In genomic region chr17:29951100-29951499, GRCm38 (mm10) we compare ENCODE assay signal across 15 mouse cellular contexts. TPM values are rescaled to one million over a fixed set of nuclear protein-coding genes. Genes with fewer than 3 reads are reported as not detected.
DNase-seq lines count a peak whose midpoint lies in the region; ATAC-seq and TF ChIP-seq lines count a peak whose summit lies in the region.
"Had no signal": no experiment of that assay in that cellular context is flagged by ENCODE, and none has a peak within 500 bp of the region (broad histone marks: within the 10 kb centered on the region; RNA-seq: fewer than 3 reads in every experiment).

No protein-coding gene starts in this region.

- ATAC-seq in kidney, embryonic 16.5 days (ENCODE audit: low FRiP score, low TSS enrichment), result peak; percentile 83
- ATAC-seq in stomach, embryonic 14.5 days (ENCODE audit: insufficient number of reproducible peaks, insufficient read depth, low FRiP score, low read depth), result peak; percentile 87
- no peak for ATAC-seq in neural tube, embryonic 15.5 days (ENCODE audit: low FRiP score)
- ATAC-seq: activated CD4-positive, CD25-positive, alpha-beta regulatory T cell, adult 4 months had no signal

- no peak overlapping the region for H3K4me3 ChIP-seq in kidney, embryonic 16.5 days (ENCODE audit: low read length)
- no peak overlapping the region for H3K4me3 ChIP-seq in kidney, adult 2 months (ENCODE audit: insufficient read depth, low read depth, low read length)
- H3K4me3 ChIP-seq in stomach, embryonic 14.5 days (ENCODE audit: low read depth, low read length), result no peak overlapping the region
- no peak overlapping the region for H3K4me3 ChIP-seq in cerebellum, adult 2 months (replicated peaks; ENCODE audit: insufficient read depth, low read depth, low read length)
- H3K4me3 ChIP-seq in neural tube, embryonic 15.5 days (replicated peaks), result no peak overlapping the region
- H3K4me3 ChIP-seq: embryonic facial prominence, embryonic 15.5 days; heart, embryonic 15.5 days; left cerebral cortex, adult 2 months; liver, embryonic 13.5 days; midbrain, embryonic 12.5 days had no signal

- peaks cover 24% of the 10 kb centered on the region for H3K4me1 ChIP-seq in kidney, embryonic 16.5 days (ENCODE audit: insufficient read depth, low read length)
- H3K4me1 ChIP-seq in kidney, adult 2 months (ENCODE audit: control insufficient read depth, insufficient read depth, low read length), result no peaks in the 10 kb centered on the region
- 0 out of 2 replicates have a peak, but pooled peaks cover 3% of the 10 kb centered on the region for H3K4me1 ChIP-seq in stomach, embryonic 14.5 days (ENCODE audit: control insufficient read depth, insufficient read depth, low read length)
- H3K4me1 ChIP-seq in cerebellum, adult 2 months (ENCODE audit: control insufficient read depth, insufficient read depth, low read length), result no peaks in the 10 kb centered on the region; the same call in 1 of the 2 replicates
- H3K4me1 ChIP-seq in neural tube, embryonic 15.5 days, result peaks cover 8% of the 10 kb centered on the region; the same call in 1 of the 2 replicates
- H3K4me1 ChIP-seq: heart, embryonic 15.5 days; liver, embryonic 13.5 days had no signal

- H3K9ac ChIP-seq in kidney, embryonic 16.5 days (replicated peaks; ENCODE audit: low read length), result no peak overlapping the region
- H3K9ac ChIP-seq in stomach, embryonic 14.5 days (replicated peaks; ENCODE audit: low read depth, low read length), result no peak overlapping the region
- H3K9ac ChIP-seq in neural tube, embryonic 15.5 days (replicated peaks), result no peak overlapping the region
- H3K9ac ChIP-seq: embryonic facial prominence, embryonic 15.5 days; heart, embryonic 15.5 days; liver, embryonic 13.5 days; midbrain, embryonic 12.5 days had no signal

- no peaks in the 10 kb centered on the region for H3K27me3 ChIP-seq in kidney, embryonic 16.5 days (ENCODE audit: insufficient read depth, low read length)
- no peaks in the 10 kb centered on the region for H3K27me3 ChIP-seq in kidney, adult 2 months (replicated peaks; ENCODE audit: control insufficient read depth, insufficient read depth, low read length)
- no peaks in the 10 kb centered on the region for H3K27me3 ChIP-seq in stomach, embryonic 14.5 days (ENCODE audit: control insufficient read depth, insufficient read depth, low read length)
- H3K27me3 ChIP-seq in cerebellum, adult 2 months (ENCODE audit: control insufficient read depth, insufficient read depth, low read length), result no peaks in the 10 kb centered on the region; the same call in 1 of the 2 replicates
- H3K27me3 ChIP-seq in neural tube, embryonic 15.5 days (replicated peaks), result no peaks in the 10 kb centered on the region
- H3K27me3 ChIP-seq: embryonic facial prominence, embryonic 15.5 days; heart, embryonic 15.5 days; midbrain, embryonic 12.5 days had no signal

- no peak for TF ChIP-seq CTCF in kidney, adult 2 months (conservative IDR thresholded peaks at IDR 0.05; ENCODE audit: insufficient read depth, insufficient read length, low read depth, low read length)
- TF ChIP-seq CTCF in brain, embryonic 14.5 days (IDR thresholded peaks at IDR 0.05; ENCODE audit: borderline replicate concordance, extremely low read depth, insufficient read depth, insufficient read length), result no peak
- no peak for TF ChIP-seq CTCF in cerebellum, adult 2 months (IDR thresholded peaks at IDR 0.05; ENCODE audit: borderline replicate concordance, insufficient read depth, low read depth, low read length)

- peak overlapping the region; percentile 46; the same call in 1 of the 2 replicates for H3K27ac ChIP-seq in kidney, embryonic 16.5 days (ENCODE audit: low read length)
- H3K27ac ChIP-seq in kidney, adult 2 months (ENCODE audit: insufficient read depth, low read depth, low read length), result no peak overlapping the region
- peak overlapping the region; percentile 72; the same call in 1 of the 2 replicates for H3K27ac ChIP-seq in stomach, embryonic 14.5 days (ENCODE audit: low read length)
- H3K27ac ChIP-seq in cerebellum, adult 2 months (ENCODE audit: insufficient read depth, low read length), result no peak overlapping the region
- no peak overlapping the region for H3K27ac ChIP-seq in neural tube, embryonic 15.5 days (replicated peaks)
- H3K27ac ChIP-seq: embryonic facial prominence, embryonic 15.5 days; heart, embryonic 15.5 days; left cerebral cortex, adult 2 months; liver, embryonic 13.5 days; midbrain, embryonic 12.5 days had no signal

- H3K4me2 ChIP-seq in kidney, embryonic 16.5 days (replicated peaks; ENCODE audit: low read depth, low read length), result no peak overlapping the region
- H3K4me2 ChIP-seq in stomach, embryonic 14.5 days (replicated peaks; ENCODE audit: low read depth, low read length), result no peak overlapping the region
- H3K4me2 ChIP-seq in neural tube, embryonic 15.5 days, result no peak overlapping the region
- H3K4me2 ChIP-seq: embryonic facial prominence, embryonic 15.5 days; heart, embryonic 15.5 days; liver, embryonic 13.5 days; midbrain, embryonic 12.5 days had no signal

- DNase-seq in kidney, adult 2 months, result no peak
- peak; percentile 20 for DNase-seq in A20 (ENCODE audit: low read depth, low spot score)
- DNase-seq in brain, embryonic 14.5 days (ENCODE audit: low read depth), result peak; percentile 36
- DNase-seq in cerebellum, adult 2 months, result no peak
- DNase-seq in testis, postnatal 10 days (ENCODE audit: low spot score), result no peak
- DNase-seq: kidney, adult 9 months; liver, embryonic 13.5 days had no signal

- H3K9me3 ChIP-seq in kidney, embryonic 16.5 days (ENCODE audit: low read length), result no peaks in the 10 kb centered on the region
- no peaks in the 10 kb centered on the region for H3K9me3 ChIP-seq in stomach, embryonic 14.5 days (ENCODE audit: control insufficient read depth, low read depth, low read length)
- no peaks in the 10 kb centered on the region for H3K9me3 ChIP-seq in neural tube, embryonic 15.5 days (replicated peaks)
- H3K9me3 ChIP-seq: embryonic facial prominence, embryonic 15.5 days; heart, embryonic 15.5 days; liver, embryonic 13.5 days; midbrain, embryonic 12.5 days had no signal

- 16% methylated on average over 6 of the region's 6 CpGs for WGBS in kidney, embryonic 16.5 days
- 39% methylated on average over 6 of the region's 6 CpGs for WGBS in kidney, adult 2 months
- 11% methylated on average over 6 of the region's 6 CpGs for WGBS in stomach, embryonic 14.5 days
- WGBS in cerebellum, adult 2 months, result 59% methylated on average over 6 of the region's 6 CpGs
- WGBS in neural tube, embryonic 15.5 days, result 39% methylated on average over 6 of the region's 6 CpGs

- no peak for TF ChIP-seq POLR2A in kidney, adult 2 months (IDR thresholded peaks at IDR 0.05; ENCODE audit: low read depth, low read length)
- TF ChIP-seq POLR2A in brain, embryonic 14.5 days (IDR thresholded peaks at IDR 0.05; ENCODE audit: borderline replicate concordance, extremely low read depth, insufficient read depth, insufficient read length, poor library complexity, severe bottlenecking), result no peak
- no peak for TF ChIP-seq POLR2A in cerebellum, adult 2 months (IDR thresholded peaks at IDR 0.05; ENCODE audit: borderline replicate concordance, insufficient read depth, low read length)

- H3K36me3 ChIP-seq in kidney, embryonic 16.5 days (ENCODE audit: insufficient read depth, low read length), result no peaks in the 10 kb centered on the region
- H3K36me3 ChIP-seq in kidney, adult 2 months (ENCODE audit: control insufficient read depth, insufficient read depth, low read length), result no peaks in the 10 kb centered on the region
- no peaks in the 10 kb centered on the region for H3K36me3 ChIP-seq in stomach, embryonic 14.5 days (ENCODE audit: control insufficient read depth, insufficient read depth, low read length)
- H3K36me3 ChIP-seq in neural tube, embryonic 15.5 days, result no peaks in the 10 kb centered on the region
- H3K36me3 ChIP-seq: embryonic facial prominence, embryonic 15.5 days; heart, embryonic 15.5 days; liver, embryonic 13.5 days; midbrain, embryonic 12.5 days had no signal

RNA-seq across cellular contexts. Expression of gene Mdga1, which starts 18.8 kb away (rescaled TPM):
- 1.9 and 2.4 TPM in 2 replicates for polyA plus RNA-seq in kidney, embryonic 16.5 days (2015; fragmentation: Nextera tagmentation; extraction: Ambion mirVana)
- 0.50 and 1.3 TPM in 2 replicates for polyA plus RNA-seq in kidney, adult 2 months (2012; rRNA removed)
- 38.1 and 58.9 TPM in 2 replicates for polyA plus RNA-seq in brain, embryonic 14.5 days (2012; rRNA removed)
- polyA plus RNA-seq in stomach, embryonic 14.5 days (2014; fragmentation: Nextera tagmentation; extraction: Ambion mirVana), result 5.2 and 5.9 TPM in 2 replicates
- 8.0 and 11.5 TPM in 2 replicates for polyA plus RNA-seq in cerebellum, adult 2 months (2012; rRNA removed)
- polyA plus RNA-seq in neural tube, embryonic 15.5 days (2015; fragmentation: Nextera tagmentation; extraction: Ambion mirVana), result 7.1 and 10.9 TPM in 2 replicates
- polyA plus RNA-seq: activated CD4-positive, CD25-positive, alpha-beta regulatory T cell, adult 4 months had no signal

RNA-seq across cellular contexts. Expression of gene Zfand3, which starts 53.4 kb away (rescaled TPM):
- 62.0 and 64.9 TPM in 2 replicates for polyA plus RNA-seq in kidney, embryonic 16.5 days (2015; fragmentation: Nextera tagmentation; extraction: Ambion mirVana)
- 103 and 111 TPM in 2 replicates for polyA plus RNA-seq in kidney, adult 2 months (2012; rRNA removed)
- polyA plus RNA-seq in brain, embryonic 14.5 days (2012; rRNA removed), result 145 and 146 TPM in 2 replicates
- 47.2 and 48.6 TPM in 2 replicates for polyA plus RNA-seq in stomach, embryonic 14.5 days (2014; fragmentation: Nextera tagmentation; extraction: Ambion mirVana)
- polyA plus RNA-seq in cerebellum, adult 2 months (2012; rRNA removed), result 99.1 and 107 TPM in 2 replicates
- polyA plus RNA-seq in neural tube, embryonic 15.5 days (2015; fragmentation: Nextera tagmentation; extraction: Ambion mirVana), result 55.6 and 62.0 TPM in 2 replicates

Comparison
In these comparisons a context has a peak if more than half of its experiments do, and no peak if none do; other contexts are left out.
1. H3K27ac ChIP-seq: peak in kidney, embryonic 16.5 days (single experiment) and stomach, embryonic 14.5 days (single experiment); none in kidney, adult 2 months (single experiment), cerebellum, adult 2 months (single experiment) and neural tube, embryonic 15.5 days (single experiment).
2. DNase-seq: peak in A20 (single experiment) and brain, embryonic 14.5 days (single experiment); none in kidney, adult 2 months (single experiment), cerebellum, adult 2 months (0 of 2) and testis, postnatal 10 days (single experiment).